Mouse (Mus musculus) heart, embryonic 12.5 days (tissue): ENCODE data around the gene Sema4a. TPM values are rescaled to one million over a fixed set of nuclear protein-coding genes. Genes with fewer than 3 reads are reported as not detected.
"Not testable (repeated sequence)": the region's sequence is repeated elsewhere in the genome, so short reads cannot be mapped to it uniquely, and the experiment has no call there.

Experiments used
- ATAC-seq: fragments of 200-750 bp; cut with Nextera tagmentation; 2 replicates; pipeline ENCODE4 v1.8.0; 2017; ENCODE audit warnings: moderate TSS enrichment, moderate library complexity; ENCODE audit not compliant: insufficient number of reproducible peaks, low FRiP score
- H3K27ac ChIP-seq: fragments of 300-500 bp; sonication (generic); 2 replicates; pipeline ENCODE4 v1.5.1; 2016; ENCODE audit warnings: mild to moderate bottlenecking, moderate library complexity; ENCODE audit not compliant: poor library complexity, severe bottlenecking
- H3K27me3 ChIP-seq: fragments of 300-500 bp; sonication (generic); replicated peaks from 2 replicates; pipeline ENCODE4 v1.6.1; 2016; ENCODE audit warnings: mild to moderate bottlenecking, moderate library complexity
- H3K36me3 ChIP-seq: fragments of 300-500 bp; sonication (generic); 2 replicates; pipeline ENCODE4 v1.6.1; 2016; ENCODE audit warnings: mild to moderate bottlenecking, moderate library complexity
- H3K4me1 ChIP-seq: fragments of 300-500 bp; sonication (generic); replicated peaks from 2 replicates; pipeline ENCODE4 v1.6.1; 2016; ENCODE audit warnings: mild to moderate bottlenecking
- H3K4me2 ChIP-seq: fragments of 300-500 bp; sonication (generic); 2 replicates; pipeline ENCODE4 v1.6.1; 2016; ENCODE audit warnings: mild to moderate bottlenecking, moderate library complexity
- H3K4me3 ChIP-seq: fragments of 300-500 bp; sonication (generic); 2 replicates; pipeline ENCODE4 v1.5.1; 2016; ENCODE audit warnings: mild to moderate bottlenecking
- H3K9ac ChIP-seq: fragments of 300-500 bp; sonication (generic); 2 replicates; pipeline ENCODE4 v1.6.1; 2016; ENCODE audit warnings: mild to moderate bottlenecking, moderate library complexity
- H3K9me3 ChIP-seq: fragments of 300-500 bp; sonication (generic); replicated peaks from 2 replicates; pipeline ENCODE4 v1.6.1; 2016; ENCODE audit warnings: mild to moderate bottlenecking, moderate library complexity
- WGBS: fragments of 180-500 bp; shearing (Covaris S2); methylation state at CpG from one replicate; pipeline ENCODE4 v1.1.7; 2016; 5-methylcytosine and 5-hydroxymethylcytosine counted together
- polyA plus RNA-seq: library from polyadenylated mRNA; unstranded; fragments of >200 nt; fragmentation: Nextera tagmentation; extraction: Ambion mirVana; gene quantifications from 2 replicates; pipeline ENCODE4 v1.2.1, GENCODE M21; 2016

Gene Sema4a
- polyA plus RNA-seq, 1 experiment from 2014 or later = 1.3 TPM

GRCm38 (mm10) chr3:88446471-88447123 lies 14.4 kb downstream of the Sema4a start:
- Histone ChIP-seq H3K36me3 (no peaks in the 10 kb centered on the region), H3K27me3 (peaks cover 36% of the 10 kb centered on the region), H3K4me1 (peaks cover 28% of the 10 kb centered on the region), H3K27ac (no peak overlapping the region), H3K9ac (no peak overlapping the region), H3K4me3 (no peak overlapping the region), H3K4me2 (no peak overlapping the region), H3K9me3 (no peaks in the 10 kb centered on the region)
- ATAC-seq = no peak
- WGBS = 53% methylated on average over 8 of the region's 8 CpGs

- H3K4me3 ChIP-seq = no peak overlapping the region
- H3K27me3 ChIP-seq = 0 out of 2 replicates have a peak, but pooled peaks cover 9% of the 10 kb centered on the region
- H3K4me2 ChIP-seq = no peak overlapping the region
- H3K9ac ChIP-seq = no peak overlapping the region
- H3K27ac ChIP-seq = no peak overlapping the region
- ATAC-seq = no peak
- 72% methylated on average over 7 of the region's 7 CpGs for WGBS
- peaks cover 18% of the 10 kb centered on the region for H3K4me1 ChIP-seq
- H3K36me3 ChIP-seq = no peaks in the 10 kb centered on the region
- no peaks in the 10 kb centered on the region for H3K9me3 ChIP-seq
Observed at GRCm38 (mm10) chr3:88442888-88443287, 18.1 kb downstream of the Sema4a start.

- WGBS = 76% methylated on average over 12 of the region's 12 CpGs
Observed at GRCm38 (mm10) chr3:88442488-88442887, 18.5 kb downstream of the Sema4a start.

GRCm38 (mm10) chr3:88440500-88441381 lies 20.2 kb downstream of the Sema4a start:
- 16% methylated on average over 27 of the region's 27 CpGs for WGBS
- H3K36me3 ChIP-seq = no peaks in the 10 kb centered on the region
- no peak for ATAC-seq
- H3K27ac ChIP-seq = no peak overlapping the region
- H3K4me3 ChIP-seq = peak overlapping the region; percentile 30
- H3K4me1 ChIP-seq = peaks cover 22% of the 10 kb centered on the region
- H3K9me3 ChIP-seq = no peaks in the 10 kb centered on the region
- peak overlapping the region; percentile 34 for H3K9ac ChIP-seq
- H3K4me2 ChIP-seq = peak overlapping the region; percentile 62
- H3K27me3 ChIP-seq = 0 out of 2 replicates have a peak, but pooled peaks cover 4% of the 10 kb centered on the region

More at GRCm38 (mm10) chr3:88442488-88442887, 18.5 kb downstream of the Sema4a start:
- Histone ChIP-seq H3K27ac (no peak overlapping the region), H3K9me3 (no peaks in the 10 kb centered on the region), H3K27me3 (0 out of 2 replicates have a peak, but pooled peaks cover 9% of the 10 kb centered on the region), H3K4me1 (peaks cover 18% of the 10 kb centered on the region), H3K36me3 (no peaks in the 10 kb centered on the region), H3K4me3 (no peak overlapping the region), H3K4me2 (no peak overlapping the region), H3K9ac (no peak overlapping the region)
- no peak for ATAC-seq

- no peaks in the 10 kb centered on the region for H3K27me3 ChIP-seq
- no peaks in the 10 kb centered on the region for H3K36me3 ChIP-seq
- no peak overlapping the region for H3K9ac ChIP-seq
- H3K9me3 ChIP-seq = no peaks in the 10 kb centered on the region
- WGBS = 71% methylated on average over 4 of the region's 4 CpGs
- H3K4me3 ChIP-seq = no peak overlapping the region
- H3K4me1 ChIP-seq = peaks cover 22% of the 10 kb centered on the region
- no peak overlapping the region for H3K4me2 ChIP-seq
- no peak overlapping the region for H3K27ac ChIP-seq
- ATAC-seq = no peak
Observed at GRCm38 (mm10) chr3:88439582-88439981, 21.4 kb downstream of the Sema4a start.

GRCm38 (mm10) chr3:88437454-88437853 lies 23.5 kb downstream of the Sema4a start:
- ATAC-seq = no peak
- WGBS = 60% methylated on average over 10 of the region's 10 CpGs
- peak overlapping the region; percentile 41 for H3K4me3 ChIP-seq
- peak overlapping the region; percentile 70 for H3K4me2 ChIP-seq
- H3K4me1 ChIP-seq = peaks cover 22% of the 10 kb centered on the region
- H3K36me3 ChIP-seq = no peaks in the 10 kb centered on the region
- peak overlapping the region; percentile 47 for H3K9ac ChIP-seq
- H3K27me3 ChIP-seq = no peaks in the 10 kb centered on the region
- 0 out of 2 replicates have a peak, but pooled peaks cover 6% of the 10 kb centered on the region for H3K9me3 ChIP-seq
- H3K27ac ChIP-seq = no peak overlapping the region

GRCm38 (mm10) chr3:88436395-88437201 lies 24.4 kb downstream of the Sema4a start:
- Histone ChIP-seq H3K4me3 (peak overlapping the region; percentile 41), H3K4me2 (peak overlapping the region; percentile 70), H3K4me1 (peaks cover 22% of the 10 kb centered on the region), H3K9me3 (0 out of 2 replicates have a peak, but pooled peaks cover 6% of the 10 kb centered on the region), H3K27ac (peak overlapping the region; percentile 50), H3K36me3 (no peaks in the 10 kb centered on the region), H3K9ac (peak overlapping the region; percentile 47), H3K27me3 (no peaks in the 10 kb centered on the region)
- WGBS = 6% methylated on average over 29 of the region's 29 CpGs
- peak; percentile 87 for ATAC-seq

GRCm38 (mm10) chr3:88435515-88435914 lies 25.5 kb downstream of the Sema4a start:
- H3K27me3 ChIP-seq = no peaks in the 10 kb centered on the region
- no peak for ATAC-seq
- peaks cover 15% of the 10 kb centered on the region for H3K4me1 ChIP-seq
- H3K9ac ChIP-seq = no peak overlapping the region
- H3K4me2 ChIP-seq = no peak overlapping the region
- WGBS = 65% methylated on average over 10 of the region's 10 CpGs
- H3K27ac ChIP-seq = no peak overlapping the region
- no peaks in the 10 kb centered on the region for H3K36me3 ChIP-seq
- 0 out of 2 replicates have a peak, but pooled peaks cover 6% of the 10 kb centered on the region for H3K9me3 ChIP-seq
- H3K4me3 ChIP-seq = no peak overlapping the region

- not testable (repeated sequence) for H3K4me2 ChIP-seq, H3K27me3 ChIP-seq, H3K27ac ChIP-seq, H3K9ac ChIP-seq, H3K36me3 ChIP-seq, H3K4me3 ChIP-seq, H3K9me3 ChIP-seq, ATAC-seq
- WGBS = 61% methylated on average over 8 of the region's 8 CpGs
- H3K4me1 ChIP-seq = peaks cover 10% of the 10 kb centered on the region
Observed at GRCm38 (mm10) chr3:88428639-88429038, 32.3 kb downstream of the Sema4a start.

- Histone ChIP-seq H3K9me3 (no peaks in the 10 kb centered on the region), H3K27ac (no peak overlapping the region), H3K9ac (no peak overlapping the region), H3K4me2 (no peak overlapping the region), H3K27me3 (no peaks in the 10 kb centered on the region), H3K4me1 (peaks cover 15% of the 10 kb centered on the region), H3K4me3 (no peak overlapping the region), H3K36me3 (no peaks in the 10 kb centered on the region)
- no peak for ATAC-seq
- WGBS = 64% methylated on average over 4 of the region's 4 CpGs
Observed at GRCm38 (mm10) chr3:88427342-88427905, 33.6 kb downstream of the Sema4a start.
